Mouse (Mus musculus) embryonic fibroblast, embryonic 13.5 days (primary cell): ENCODE measurements around the gene Cdca5.

ENCODE experiments used
- CTCF ChIP-seq: IDR thresholded peaks from 2 replicates; pipeline ENCODE4 v1.5.1; 2011; ENCODE audit warnings: mild to moderate bottlenecking, control low read depth, low read length, moderate library complexity, borderline replicate concordance; ENCODE audit not compliant: insufficient read depth
- POLR2A ChIP-seq: IDR thresholded peaks from 2 replicates; pipeline ENCODE4 v1.6.1; 2011; ENCODE audit warnings: low read depth, mild to moderate bottlenecking, control low read depth, low read length, moderate library complexity

GRCm38 (mm10) chr19:6079983-6080480 is 4.8 kb upstream of the Cdca5 start, which contains the start of gene Tmem262:
- TF ChIP-seq CTCF = no peak
- TF ChIP-seq POLR2A = no peak
